Mouse (Mus musculus) ES-CJ7 (cell line): ENCODE results near the gene Ddx52.

Experiments
- DNase-seq: peaks from one replicate; pipeline ENCODE4 v3.0.0; 2011; ENCODE audit warnings: low read depth, low spot score

The Ddx52 gene

DNA sequence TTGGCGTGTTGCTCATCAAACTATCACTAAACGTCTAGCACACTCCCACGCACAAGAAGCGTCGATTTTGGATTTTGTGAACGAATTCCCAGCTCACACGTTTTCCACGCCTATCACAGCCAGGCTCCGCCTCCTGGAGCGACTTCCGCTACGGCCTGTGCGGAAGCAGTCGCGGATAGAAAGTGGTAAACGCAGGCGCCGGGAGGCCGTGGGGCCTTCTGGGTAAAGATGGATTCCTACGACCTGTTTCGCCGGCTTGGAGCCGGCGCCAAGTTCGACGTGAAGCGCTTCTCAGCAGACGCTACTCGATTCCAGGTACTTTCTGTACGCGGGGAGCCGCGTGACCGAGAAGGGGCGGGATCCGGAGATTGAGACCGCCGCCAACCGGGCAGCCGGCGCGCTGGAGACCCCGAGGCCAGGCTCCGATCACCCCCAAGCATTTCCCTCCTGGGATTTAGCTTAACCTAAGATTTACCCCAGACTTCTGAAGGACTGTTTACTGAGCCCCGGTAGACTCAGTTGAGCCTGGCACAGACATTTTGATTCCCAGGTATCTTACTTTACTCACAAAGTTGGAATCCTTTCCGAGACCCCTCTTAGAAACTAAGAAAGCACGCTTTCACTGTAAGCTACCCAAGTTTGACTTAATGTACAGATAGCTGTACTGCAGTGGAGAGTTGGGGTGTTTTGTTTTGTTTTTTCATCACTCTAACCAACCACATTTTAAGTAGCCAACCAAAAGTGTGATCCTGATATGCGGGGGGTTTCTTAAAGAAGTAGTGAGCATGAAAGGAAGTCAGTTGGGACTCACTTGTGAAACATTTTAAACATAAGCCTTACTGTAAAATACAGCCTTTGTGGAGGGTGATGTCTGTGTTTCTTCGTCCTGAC is at the start of gene Ddx52:
Gene Ddx52, plus strand, starts transcription at position 113 of the 891 bp plus-strand sequence.
- DNase-seq, result peak; percentile 91

- DNase-seq, result no peak
Measured at GRCm38 (mm10) chr11:83893325-83893724, 48.5 kb upstream of the Ddx52 start.

DNA sequence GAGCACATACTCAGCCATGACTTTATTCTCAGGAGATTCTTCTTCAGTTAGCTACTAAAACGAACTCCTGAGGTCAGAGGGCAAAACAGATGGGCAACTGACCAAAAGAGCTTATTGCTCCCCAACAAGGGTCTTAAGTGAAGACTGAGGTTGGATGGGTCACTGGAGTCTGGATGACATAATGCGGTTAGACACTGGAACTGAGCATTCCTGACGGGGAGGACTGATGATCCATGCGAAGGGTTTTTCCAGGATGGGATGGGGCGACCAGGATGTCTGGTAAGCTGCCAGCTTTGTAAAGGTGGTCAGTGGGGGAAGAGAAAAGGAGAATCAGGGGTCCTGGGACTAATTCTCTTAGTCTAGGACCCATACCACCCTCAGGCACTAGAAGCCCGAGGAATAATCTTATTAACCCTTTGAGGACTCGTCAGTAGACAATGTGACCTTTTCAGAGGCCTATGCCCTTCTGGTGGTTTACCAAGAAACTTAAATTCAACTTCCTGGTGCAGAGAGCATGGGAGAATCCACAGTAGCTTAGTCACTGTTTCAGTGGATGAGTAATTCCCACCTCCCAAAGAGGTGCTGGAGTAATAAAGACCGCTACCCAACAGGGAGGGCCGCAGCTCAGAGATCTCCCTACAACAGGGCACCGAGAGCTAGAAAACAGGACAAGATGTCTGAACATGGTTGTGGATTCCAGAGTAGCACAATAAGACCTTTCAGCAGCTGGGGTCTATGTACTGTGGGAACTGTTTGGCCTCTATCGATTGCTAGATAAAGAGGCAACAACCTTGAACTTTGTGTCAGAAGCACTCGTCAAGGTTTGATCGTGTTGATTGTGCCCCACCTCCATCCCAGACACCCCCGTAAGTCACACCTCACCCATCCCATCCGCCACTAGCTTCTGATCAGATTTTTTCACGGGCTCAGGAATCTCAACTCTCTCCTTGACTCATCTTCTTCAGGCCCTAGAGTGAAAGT is 45.1 kb upstream of the Ddx52 start:
- DNase-seq, result no peak

GRCm38 (mm10) chr11:83897569-83897968 is 44.3 kb upstream of the Ddx52 start:
- DNase-seq, result no peak

DNA sequence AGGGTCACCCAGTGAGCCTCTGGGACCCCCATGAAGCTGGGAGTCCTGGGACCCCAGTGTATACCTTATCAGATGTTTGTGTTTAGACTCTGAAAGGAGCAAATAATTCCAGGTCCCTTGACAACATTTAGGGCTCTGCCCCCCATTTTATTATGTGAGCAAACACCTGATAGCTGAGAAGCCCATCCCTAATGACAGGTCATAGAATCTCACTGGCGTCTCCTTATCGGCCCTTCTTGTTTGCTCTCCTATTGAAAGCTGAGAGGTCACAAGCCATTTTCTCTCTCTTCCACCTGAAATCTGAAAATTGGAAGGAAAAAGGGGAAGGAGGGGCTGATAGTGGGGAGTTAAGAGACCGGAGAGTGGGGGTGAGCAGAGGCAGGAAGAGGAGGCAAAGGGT is 39.0 kb upstream of the Ddx52 start:
- no peak for DNase-seq

- DNase-seq, result no peak
Measured at GRCm38 (mm10) chr11:83905756-83906155, 36.1 kb upstream of the Ddx52 start.

- DNase-seq, result no peak
Measured at GRCm38 (mm10) chr11:83908376-83908775, 33.5 kb upstream of the Ddx52 start.

DNA sequence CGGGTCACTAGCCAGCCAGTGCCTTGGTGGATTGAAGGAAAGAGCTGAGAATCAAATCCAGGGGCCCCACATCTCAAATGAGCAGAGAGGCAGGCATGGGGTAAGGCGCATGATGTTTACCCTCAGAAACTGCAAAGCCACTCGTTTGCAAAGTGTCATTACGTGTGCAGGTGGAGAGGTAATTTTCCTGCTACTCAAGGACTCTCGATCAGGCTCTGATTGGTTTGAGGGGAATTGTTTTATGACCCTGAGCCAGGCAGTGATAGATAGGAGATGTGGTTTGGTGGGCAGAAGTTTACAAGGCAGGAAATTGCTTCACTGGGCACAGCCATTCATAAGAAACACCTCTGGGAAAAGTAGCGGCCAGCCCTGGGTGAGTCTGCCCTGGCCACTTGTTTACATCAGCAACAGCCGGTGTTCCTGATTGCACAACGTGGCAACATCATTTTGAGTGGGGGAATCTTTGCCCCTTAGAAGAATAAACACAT is 28.0 kb upstream of the Ddx52 start:
- no peak for DNase-seq

GRCm38 (mm10) chr11:83914501-83914900 is 27.4 kb upstream of the Ddx52 start:
- DNase-seq, result no peak

- DNase-seq, result no peak
Measured at GRCm38 (mm10) chr11:83922600-83922999, 19.3 kb upstream of the Ddx52 start.

- peak; percentile 68 for DNase-seq
Measured at GRCm38 (mm10) chr11:83927097-83927496, 14.8 kb upstream of the Ddx52 start.

- no peak for DNase-seq
Measured at GRCm38 (mm10) chr11:83932506-83933106, 9.3 kb upstream of the Ddx52 start.

DNA sequence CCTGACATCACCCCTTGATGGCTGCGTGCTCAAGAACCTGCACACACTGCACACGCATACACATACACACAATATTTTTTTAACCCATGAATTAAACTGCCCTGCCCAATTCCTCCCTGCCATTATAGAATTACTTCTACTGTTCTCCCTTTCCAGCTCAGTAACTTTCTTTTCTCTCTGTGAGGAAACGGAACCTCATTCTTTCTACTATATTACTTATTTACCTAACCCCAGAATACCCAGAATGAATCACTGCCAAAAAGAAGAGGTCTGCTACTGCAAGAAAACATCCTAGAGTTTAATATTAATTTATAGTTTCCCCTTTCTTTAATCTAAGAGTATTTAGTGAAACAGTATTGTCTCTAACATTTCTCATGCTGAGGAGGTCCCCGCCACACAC is 8.5 kb upstream of the Ddx52 start:
- no peak for DNase-seq

GRCm38 (mm10) chr11:83935986-83936665 is 5.7 kb upstream of the Ddx52 start:
- no peak for DNase-seq

DNA sequence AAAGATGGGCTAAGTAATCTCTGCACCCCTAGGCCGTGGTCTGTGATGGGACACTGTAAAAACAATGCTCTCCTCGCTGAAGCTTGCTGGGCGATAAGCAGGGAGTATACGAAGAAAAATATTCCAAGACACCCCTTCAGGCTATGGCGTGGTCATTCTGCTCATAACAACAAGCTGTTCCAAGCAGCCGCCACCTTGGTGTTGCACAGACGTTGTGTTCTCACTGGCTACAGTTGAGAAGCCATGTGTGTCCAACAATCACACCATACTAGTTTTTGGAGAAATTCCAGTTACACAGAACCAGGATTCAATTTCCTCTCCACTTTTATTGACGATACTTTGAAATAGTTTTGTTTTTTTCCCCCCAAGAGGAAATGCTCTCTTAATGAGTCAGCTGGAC is 3.3 kb upstream of the Ddx52 start:
- DNase-seq, result no peak

GRCm38 (mm10) chr11:83956822-83957221 is 15.0 kb downstream of the Ddx52 start:
- no peak for DNase-seq

DNA sequence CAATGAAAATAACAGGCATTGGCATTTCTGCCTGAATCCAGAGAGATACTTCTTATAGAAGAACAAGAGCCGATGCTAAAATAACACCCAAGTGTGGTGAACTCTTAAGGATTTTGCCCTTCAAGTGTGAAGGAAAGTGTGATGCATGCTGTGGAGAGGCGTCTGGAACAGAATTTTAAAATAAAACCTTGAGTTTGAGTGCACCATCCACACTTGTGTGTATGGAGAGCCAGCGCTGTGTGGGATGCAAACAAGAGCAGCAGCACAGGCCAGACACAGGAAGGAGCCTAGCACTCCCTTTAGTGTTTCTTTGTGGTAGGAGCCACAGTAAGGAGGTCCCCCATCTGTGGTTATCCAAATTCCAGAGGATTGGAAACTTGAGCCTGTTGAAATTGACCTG is 20.1 kb downstream of the Ddx52 start:
- no peak for DNase-seq

- peak; percentile 78 for DNase-seq
Measured at GRCm38 (mm10) chr11:83963991-83964921, 22.4 kb downstream of the Ddx52 start, which contains the start of gene Synrg. TSS of gene Synrg (plus strand) at chr11:83964428.

DNA sequence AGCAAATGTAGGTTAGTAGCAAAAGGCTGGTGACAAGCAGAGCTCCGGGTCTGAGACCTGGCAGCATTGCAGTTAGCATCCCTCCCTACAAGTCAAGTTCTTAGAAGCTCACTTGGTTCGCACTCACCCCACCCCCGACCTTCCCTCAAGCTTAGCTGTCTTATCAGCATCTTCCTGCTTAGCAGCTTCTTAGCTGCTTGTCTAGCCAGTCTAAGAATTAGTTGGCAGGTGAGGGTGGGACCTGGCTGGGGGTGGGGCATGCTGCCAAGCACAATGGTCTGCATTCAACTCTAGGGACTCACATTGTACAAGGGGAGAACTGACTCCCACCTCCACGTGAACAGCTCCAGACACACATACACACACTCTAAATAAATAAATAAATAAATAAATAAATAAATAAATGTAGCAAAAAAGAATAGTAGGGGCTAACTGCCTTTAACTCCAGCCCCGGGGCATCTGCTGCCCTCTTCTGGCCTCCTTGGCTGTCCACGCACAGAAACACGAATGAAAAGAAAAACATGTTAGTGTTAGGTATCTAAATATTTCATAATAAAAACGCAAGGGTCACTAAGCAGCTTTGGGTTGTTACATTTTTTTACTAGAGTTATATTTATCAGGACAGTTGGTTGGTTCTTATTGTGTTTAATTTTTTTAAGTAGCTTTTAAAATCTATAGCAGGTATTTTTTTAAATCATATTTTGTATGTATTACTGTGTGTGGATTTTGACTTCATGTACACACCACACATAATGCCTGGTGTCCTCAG is 25.8 kb downstream of the Ddx52 start:
- peak; percentile 21 for DNase-seq
